Mouse (Mus musculus) embryonic facial prominence, embryonic 14.5 days (tissue): ENCODE measurements at regions not wholly inside any gene's neighbourhood (a gene's known extent, or its start where the extent isn't known, plus 50 kb on each side); places are given as distances from the start of the nearest gene placed in this dataset.

Experiments
- ATAC-seq: fragments of 200-750 bp; cut with Nextera tagmentation; 2 replicates; pipeline ENCODE4 v1.8.0; 2017; ENCODE audit warnings: low read depth, moderate number of reproducible peaks, moderate TSS enrichment
- DNase-seq: peaks from one replicate; pipeline ENCODE4 v3.0.0-alpha.2; 2015; ENCODE audit warnings: low spot score
- H3K27ac ChIP-seq: fragments of 300-500 bp; sonication (generic); replicated peaks from 2 replicates; pipeline ENCODE4 v1.5.1; 2014; ENCODE audit warnings: low read depth, mild to moderate bottlenecking, low read length, moderate library complexity
- H3K27me3 ChIP-seq: fragments of 300-500 bp; sonication (generic); replicated peaks from 2 replicates; pipeline ENCODE4 v1.6.1; 2014; ENCODE audit warnings: low read length; ENCODE audit not compliant: control insufficient read depth, insufficient read depth
- H3K36me3 ChIP-seq: fragments of 300-500 bp; sonication (generic); 2 replicates; pipeline ENCODE4 v1.6.1; 2014; ENCODE audit warnings: low read length, mixed read lengths; ENCODE audit not compliant: control insufficient read depth, insufficient read depth
- H3K4me1 ChIP-seq: fragments of 300-500 bp; sonication (generic); 2 replicates; pipeline ENCODE4 v1.6.1; 2014; ENCODE audit warnings: antibody characterized with exemption, low read length; ENCODE audit not compliant: control insufficient read depth, insufficient read depth
- H3K4me2 ChIP-seq: fragments of 300-500 bp; sonication (generic); 2 replicates; pipeline ENCODE4 v1.6.1; 2014; ENCODE audit warnings: low read depth, mild to moderate bottlenecking, low read length, moderate library complexity, mixed read lengths
- H3K4me3 ChIP-seq: fragments of 300-500 bp; sonication (generic); 2 replicates; pipeline ENCODE4 v1.5.1; 2014; ENCODE audit warnings: low read depth, mild to moderate bottlenecking, low read length
- H3K9ac ChIP-seq: fragments of 300-500 bp; sonication (generic); 2 replicates; pipeline ENCODE4 v1.6.1; 2014; ENCODE audit warnings: low read depth, mild to moderate bottlenecking, low read length, moderate library complexity, mixed read lengths
- H3K9me3 ChIP-seq: fragments of 300-500 bp; sonication (generic); 2 replicates; pipeline ENCODE4 v1.6.1; 2016; ENCODE audit warnings: low read length; ENCODE audit not compliant: control insufficient read depth
- WGBS: fragments of 180-500 bp; shearing (Covaris S2); extraction: QIAGEN DNeasy Blood & Tissue Kit; methylation state at CpG from one replicate; pipeline ENCODE4 v1.1.7; 2014; 5-methylcytosine and 5-hydroxymethylcytosine counted together

DNA sequence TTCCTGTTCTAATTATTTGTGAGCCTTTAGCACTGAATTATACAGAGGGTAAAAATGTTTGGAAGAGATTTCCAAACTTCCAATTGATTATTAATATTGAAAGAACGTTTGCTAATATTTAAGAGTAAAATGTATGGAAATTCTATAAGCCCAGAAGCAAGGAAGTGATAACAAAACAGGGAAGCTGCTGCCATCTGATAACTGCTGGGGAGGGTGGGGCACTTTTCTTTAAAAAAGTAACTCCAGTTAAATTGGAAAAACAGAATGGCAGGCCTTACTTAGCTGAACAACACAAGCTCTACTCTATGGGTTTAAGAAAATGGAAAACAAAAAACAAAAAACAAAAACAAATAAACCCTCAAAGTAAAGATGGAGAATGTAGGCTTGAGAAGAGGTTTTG is 1327.7 kb downstream of the Hace1 start:
- DNase-seq (no peak), ATAC-seq (no peak)
- Histone ChIP-seq H3K4me3 (no peak overlapping the region), H3K27ac (no peak overlapping the region), H3K36me3 (no peaks in the 10 kb centered on the region), H3K27me3 (no peaks in the 10 kb centered on the region), H3K4me1 (no peaks in the 10 kb centered on the region), H3K9me3 (no peaks in the 10 kb centered on the region), H3K4me2 (no peak overlapping the region), H3K9ac (no peak overlapping the region)
- WGBS, result 58% methylated on average over 1 of the region's 1 CpGs

DNA sequence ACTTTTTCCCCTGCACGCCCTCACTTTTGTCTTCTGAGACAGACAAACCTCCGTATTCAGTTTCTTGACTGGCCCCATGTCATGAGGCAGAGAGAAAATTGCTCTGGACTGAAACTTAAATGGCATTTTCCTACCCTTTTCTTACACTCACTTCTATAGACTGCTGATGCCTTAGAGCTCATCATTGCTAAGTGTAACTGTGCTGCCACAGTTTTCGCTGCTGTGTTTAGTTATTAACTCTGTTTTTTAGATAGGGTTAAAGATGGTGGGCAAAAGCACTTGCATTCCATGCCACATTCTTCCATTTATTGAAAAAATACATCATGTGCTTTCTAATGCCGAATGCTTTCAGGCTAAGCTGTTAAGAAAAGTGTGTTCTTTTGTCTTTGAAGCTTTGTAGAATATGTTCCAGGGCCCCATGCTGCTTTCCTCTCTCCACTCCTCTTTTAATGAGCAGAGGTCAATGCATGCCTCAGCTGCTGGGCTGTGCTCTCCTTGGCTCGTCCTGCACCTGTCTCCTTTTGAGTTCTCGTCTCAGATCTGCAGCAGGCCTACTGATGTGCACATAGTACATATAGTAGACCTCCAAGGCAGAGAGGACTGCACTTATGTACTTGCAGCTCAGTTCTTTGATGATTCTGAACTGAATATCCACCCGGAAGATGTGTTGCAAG is 1345.0 kb downstream of the Hace1 start:
- WGBS, result 59% methylated on average over 7 of the region's 7 CpGs

GRCm38 (mm10) chr10:46934311-46934710 is 1356.7 kb downstream of the Hace1 start:
- no peaks in the 10 kb centered on the region for H3K9me3 ChIP-seq
- ATAC-seq, result no peak

More for the DNA sequence above, 1345.0 kb downstream of the Hace1 start:
- DNase-seq, result no peak
- H3K27me3 ChIP-seq, result no peaks in the 10 kb centered on the region
- H3K4me1 ChIP-seq, result no peaks in the 10 kb centered on the region
- no peak overlapping the region for H3K4me2 ChIP-seq
- no peaks in the 10 kb centered on the region for H3K36me3 ChIP-seq
- no peak overlapping the region for H3K4me3 ChIP-seq
- no peaks in the 10 kb centered on the region for H3K9me3 ChIP-seq
- no peak overlapping the region for H3K9ac ChIP-seq
- no peak overlapping the region for H3K27ac ChIP-seq
- no peak for ATAC-seq

GRCm38 (mm10) chr10:46936248-46936970 is 1358.8 kb downstream of the Hace1 start:
- 64% methylated on average over 5 of the region's 5 CpGs for WGBS
- H3K4me3 ChIP-seq, result no peak overlapping the region

More at GRCm38 (mm10) chr10:46934311-46934710, 1356.7 kb downstream of the Hace1 start:
- no peak overlapping the region for H3K27ac ChIP-seq
- no peak overlapping the region for H3K4me2 ChIP-seq
- H3K27me3 ChIP-seq, result no peaks in the 10 kb centered on the region
- no peak for DNase-seq
- no peaks in the 10 kb centered on the region for H3K4me1 ChIP-seq
- no peak overlapping the region for H3K4me3 ChIP-seq
- H3K36me3 ChIP-seq, result no peaks in the 10 kb centered on the region
- no peak overlapping the region for H3K9ac ChIP-seq

DNA sequence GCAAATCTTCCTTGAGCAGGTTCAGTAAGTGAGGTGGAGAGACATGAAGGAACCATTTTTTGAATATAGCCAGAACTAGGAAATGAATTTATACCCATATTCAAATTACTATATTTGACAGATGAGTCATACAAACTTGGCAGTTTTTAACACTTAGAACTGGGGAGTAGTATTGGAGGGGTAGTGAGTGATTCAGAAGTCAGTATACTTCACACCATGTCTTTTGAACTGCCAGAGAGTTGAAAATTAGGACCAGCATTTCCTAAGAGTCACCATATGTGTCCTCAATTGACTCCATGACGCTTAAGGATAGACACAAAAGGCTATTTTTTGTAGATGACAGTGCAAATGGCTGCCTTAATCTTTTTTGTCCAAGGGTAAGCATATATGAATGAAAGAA is 1361.7 kb downstream of the Hace1 start:
- H3K4me3 ChIP-seq, result no peak overlapping the region
- no peak overlapping the region for H3K9ac ChIP-seq
- ATAC-seq, result no peak
- no peak overlapping the region for H3K27ac ChIP-seq
- H3K27me3 ChIP-seq, result no peaks in the 10 kb centered on the region
- no peaks in the 10 kb centered on the region for H3K36me3 ChIP-seq
- H3K4me1 ChIP-seq, result no peaks in the 10 kb centered on the region
- no peak overlapping the region for H3K4me2 ChIP-seq
- WGBS, result 23% methylated on average over 1 of the region's 1 CpGs
- DNase-seq, result no peak
- H3K9me3 ChIP-seq, result no peaks in the 10 kb centered on the region

More at GRCm38 (mm10) chr10:46936248-46936970, 1358.8 kb downstream of the Hace1 start:
- Histone ChIP-seq H3K9me3 (no peaks in the 10 kb centered on the region), H3K36me3 (no peaks in the 10 kb centered on the region), H3K9ac (no peak overlapping the region), H3K4me2 (no peak overlapping the region), H3K4me1 (no peaks in the 10 kb centered on the region), H3K27ac (no peak overlapping the region), H3K27me3 (no peaks in the 10 kb centered on the region)
- no peak for ATAC-seq
- no peak for DNase-seq

GRCm38 (mm10) chr10:46939819-46940218 is 1362.2 kb downstream of the Hace1 start:
- ATAC-seq, result no peak
- no peaks in the 10 kb centered on the region for H3K27me3 ChIP-seq
- H3K4me3 ChIP-seq, result no peak overlapping the region
- H3K4me1 ChIP-seq, result no peaks in the 10 kb centered on the region
- H3K4me2 ChIP-seq, result no peak overlapping the region
- H3K9me3 ChIP-seq, result no peaks in the 10 kb centered on the region
- H3K27ac ChIP-seq, result no peak overlapping the region
- DNase-seq, result no peak
- H3K9ac ChIP-seq, result no peak overlapping the region
- no peaks in the 10 kb centered on the region for H3K36me3 ChIP-seq
- 23% methylated on average over 2 of the region's 2 CpGs for WGBS

GRCm38 (mm10) chr10:46952940-46953339 is 1375.3 kb downstream of the Hace1 start:
- no peaks in the 10 kb centered on the region for H3K4me1 ChIP-seq
- H3K4me3 ChIP-seq, result no peak overlapping the region
- H3K27me3 ChIP-seq, result no peaks in the 10 kb centered on the region

DNA sequence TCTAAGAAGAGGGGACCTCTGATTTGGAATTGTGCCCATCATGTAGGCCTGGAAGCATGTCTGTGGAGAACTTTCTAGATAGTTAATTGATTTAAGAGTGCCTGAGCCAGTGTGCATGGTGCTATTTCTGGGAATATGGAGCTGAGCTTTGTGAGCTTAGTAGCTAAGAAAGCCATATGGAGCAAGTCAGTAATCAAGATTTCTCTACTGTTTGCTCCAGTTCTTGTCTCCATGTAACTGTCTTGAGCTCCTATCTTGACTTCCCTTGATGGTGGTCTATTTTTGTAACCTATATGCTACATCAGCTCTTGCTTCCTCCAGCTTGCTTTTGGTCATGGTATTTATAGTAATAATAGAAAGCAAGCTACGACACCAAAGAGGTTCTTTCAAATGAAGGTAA is 1377.1 kb downstream of the Hace1 start:
- Histone ChIP-seq H3K36me3 (no peaks in the 10 kb centered on the region), H3K4me3 (no peak overlapping the region), H3K27me3 (no peaks in the 10 kb centered on the region), H3K9ac (no peak overlapping the region), H3K27ac (no peak overlapping the region), H3K9me3 (no peaks in the 10 kb centered on the region), H3K4me2 (no peak overlapping the region), H3K4me1 (no peaks in the 10 kb centered on the region)
- whole genome bisulfite sequencing, result 84% methylated on average over 1 of the region's 1 CpGs
- DNase-seq, result no peak
- ATAC-seq, result no peak

More at GRCm38 (mm10) chr10:46952940-46953339, 1375.3 kb downstream of the Hace1 start:
- 80% methylated on average over 4 of the region's 4 CpGs for WGBS
- Histone ChIP-seq H3K36me3 (no peaks in the 10 kb centered on the region), H3K9ac (no peak overlapping the region), H3K9me3 (peaks cover under 1% of the 10 kb centered on the region; the same call in 1 of the 2 replicates), H3K27ac (no peak overlapping the region), H3K4me2 (no peak overlapping the region)
- DNase-seq (no peak), ATAC-seq (no peak)

DNA sequence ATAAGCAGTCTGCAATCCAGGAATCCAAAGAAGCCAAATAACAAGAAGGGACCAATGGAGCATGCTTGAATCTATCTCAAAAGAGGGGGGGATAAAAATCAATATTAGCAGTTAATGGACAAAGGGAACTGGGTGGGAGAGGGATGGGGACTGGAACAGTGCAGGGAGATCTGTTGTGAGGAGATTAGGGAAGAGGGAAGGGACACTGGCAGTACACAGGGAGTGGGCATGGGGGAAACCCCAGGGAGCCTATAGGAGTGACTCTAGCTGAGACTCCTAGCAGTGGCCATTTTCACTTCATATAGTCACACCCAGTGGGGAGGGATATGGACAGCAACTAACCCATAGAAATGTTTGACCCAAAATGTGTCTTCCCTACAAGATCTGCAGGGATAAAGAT is 1402.8 kb downstream of the Hace1 start:
- H3K27me3 ChIP-seq, result no peaks in the 10 kb centered on the region
- no peaks in the 10 kb centered on the region for H3K4me1 ChIP-seq
- ATAC-seq (no peak), DNase-seq (no peak)
- no peak overlapping the region for H3K4me2 ChIP-seq
- no peaks in the 10 kb centered on the region for H3K9me3 ChIP-seq
- no peak overlapping the region for H3K4me3 ChIP-seq
- H3K36me3 ChIP-seq, result no peaks in the 10 kb centered on the region
- H3K9ac ChIP-seq, result no peak overlapping the region
- no peak overlapping the region for H3K27ac ChIP-seq
